12 mouse cellular contexts compared by ENCODE assay signal in the genomic region with DNA sequence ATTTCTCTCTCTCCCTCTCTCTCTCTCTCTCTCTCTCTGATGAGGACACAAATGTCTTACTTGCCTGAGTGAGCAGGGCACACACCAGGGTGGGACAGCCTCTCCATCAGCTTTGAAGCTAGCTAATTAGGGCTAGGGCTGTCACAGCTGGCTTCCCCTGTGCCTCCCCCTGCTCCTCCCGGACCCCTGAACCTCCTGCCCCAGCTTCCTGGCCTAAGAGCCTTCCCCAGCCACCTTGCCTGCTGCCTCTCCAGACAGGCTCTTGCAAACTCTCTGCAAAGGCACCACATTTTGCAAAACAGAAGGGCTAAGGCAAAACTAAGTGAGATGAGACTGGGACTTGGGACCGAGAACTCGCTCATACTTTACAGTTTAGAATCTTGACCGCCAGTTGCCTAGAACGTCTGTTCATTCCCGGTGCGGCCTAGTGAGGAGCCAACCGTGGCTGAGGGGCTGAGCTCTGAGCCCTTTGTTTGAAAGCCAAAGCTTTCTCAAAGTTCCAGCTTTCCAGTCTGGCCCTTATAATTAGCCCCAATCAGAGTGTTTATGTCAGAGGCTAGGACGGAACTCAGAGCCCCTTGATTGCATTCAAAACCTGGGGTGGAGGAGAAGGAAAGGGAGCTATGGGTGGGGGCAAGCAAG. TPM values are rescaled to one million over a fixed set of nuclear protein-coding genes. Genes with fewer than 3 reads are reported as not detected.
DNase-seq lines count a peak whose midpoint lies in the region; ATAC-seq and TF ChIP-seq lines count a peak whose summit lies in the region.
"Had no signal": no experiment of that assay in that cellular context is flagged by ENCODE, and none has a peak within 500 bp of the region (broad histone marks: within the 10 kb centered on the region; RNA-seq: fewer than 3 reads in every experiment).

No protein-coding gene starts in this region.

- no peaks in the 10 kb centered on the region for H3K9me3 ChIP-seq in kidney, postnatal 0 days (replicated peaks; ENCODE audit: low read length)
- no peaks in the 10 kb centered on the region for H3K9me3 ChIP-seq in embryonic facial prominence, embryonic 11.5 days (replicated peaks; ENCODE audit: control insufficient read depth, low read length)
- no peaks in the 10 kb centered on the region for H3K9me3 ChIP-seq in forebrain, embryonic 11.5 days (ENCODE audit: control insufficient read depth, low read length)
- H3K9me3 ChIP-seq in limb, embryonic 15.5 days = no peaks in the 10 kb centered on the region

- H3K4me2 ChIP-seq in kidney, postnatal 0 days (ENCODE audit: low read length) = no peak overlapping the region
- peak overlapping the region; percentile 1; the same call in 1 of the 2 replicates for H3K4me2 ChIP-seq in embryonic facial prominence, embryonic 11.5 days (ENCODE audit: low read depth, low read length)
- peak overlapping the region; percentile 21; the same call in 1 of the 2 replicates for H3K4me2 ChIP-seq in forebrain, embryonic 11.5 days (ENCODE audit: low read depth, low read length, severe bottlenecking)
- H3K4me2 ChIP-seq in limb, embryonic 15.5 days = no peak overlapping the region

- no peak for DNase-seq in kidney, postnatal 0 days (ENCODE audit: low spot score)
- no peak for DNase-seq in kidney, adult 8-10 months
- DNase-seq in embryonic facial prominence, embryonic 11.5 days (ENCODE audit: low spot score) = peak; percentile 69
- peak; percentile 71 for DNase-seq in forebrain, embryonic 11.5 days (ENCODE audit: low spot score)
- no peak for DNase-seq in adrenal gland, postnatal 25 days
- no peak for DNase-seq in thymus, postnatal 0 days (ENCODE audit: low spot score)
- DNase-seq in right cerebral cortex, adult 18-20 months = no peak
- DNase-seq: gastrocnemius, postnatal 25 days had no signal

- peak overlapping the region; percentile 57; the same call in 1 of the 2 replicates for H3K27ac ChIP-seq in kidney, postnatal 0 days
- peak overlapping the region; percentile 68 for H3K27ac ChIP-seq in embryonic facial prominence, embryonic 11.5 days (replicated peaks; ENCODE audit: low read depth, low read length)
- peak overlapping the region; percentile 83 for H3K27ac ChIP-seq in forebrain, embryonic 11.5 days (ENCODE audit: low read depth, low read length)
- peak overlapping the region; percentile 99 for H3K27ac ChIP-seq in limb, embryonic 15.5 days

- no peaks in the 10 kb centered on the region for H3K27me3 ChIP-seq in kidney, postnatal 0 days (ENCODE audit: insufficient read depth, low read length)
- H3K27me3 ChIP-seq in embryonic facial prominence, embryonic 11.5 days (ENCODE audit: control insufficient read depth, insufficient read depth, low read length) = no peaks in the 10 kb centered on the region
- H3K27me3 ChIP-seq in forebrain, embryonic 11.5 days (ENCODE audit: control insufficient read depth, insufficient read depth, low read length) = no peaks in the 10 kb centered on the region
- no peaks in the 10 kb centered on the region for H3K27me3 ChIP-seq in limb, embryonic 15.5 days

- no peaks in the 10 kb centered on the region for H3K36me3 ChIP-seq in kidney, postnatal 0 days (ENCODE audit: insufficient read depth, low read length)
- H3K36me3 ChIP-seq in embryonic facial prominence, embryonic 11.5 days (replicated peaks; ENCODE audit: control insufficient read depth, insufficient read depth, low read depth, low read length) = no peaks in the 10 kb centered on the region
- H3K36me3 ChIP-seq in forebrain, embryonic 11.5 days (ENCODE audit: control insufficient read depth, insufficient read depth, low read length) = no peaks in the 10 kb centered on the region
- H3K36me3 ChIP-seq in limb, embryonic 15.5 days = no peaks in the 10 kb centered on the region

- peaks cover 16% of the 10 kb centered on the region for H3K4me1 ChIP-seq in kidney, postnatal 0 days (replicated peaks; ENCODE audit: insufficient read depth, low read length)
- H3K4me1 ChIP-seq in embryonic facial prominence, embryonic 11.5 days (ENCODE audit: control insufficient read depth, insufficient read depth, low read length) = peaks cover 11% of the 10 kb centered on the region
- peaks cover 28% of the 10 kb centered on the region for H3K4me1 ChIP-seq in forebrain, embryonic 11.5 days (replicated peaks; ENCODE audit: control insufficient read depth, insufficient read depth, low read length)
- H3K4me1 ChIP-seq in limb, embryonic 15.5 days = peaks cover 42% of the 10 kb centered on the region

- 10% methylated on average over 9 of the region's 9 CpGs for WGBS in kidney, postnatal 0 days
- WGBS in embryonic facial prominence, embryonic 11.5 days = 7% methylated on average over 9 of the region's 9 CpGs
- WGBS in forebrain, embryonic 11.5 days = 6% methylated on average over 9 of the region's 9 CpGs
- WGBS in limb, embryonic 15.5 days = 16% methylated on average over 9 of the region's 9 CpGs

- no peak overlapping the region for H3K9ac ChIP-seq in kidney, postnatal 0 days (ENCODE audit: low read depth, low read length)
- peak overlapping the region; percentile 37 for H3K9ac ChIP-seq in embryonic facial prominence, embryonic 11.5 days (replicated peaks; ENCODE audit: low read length)
- peak overlapping the region; percentile 32; the same call in 1 of the 2 replicates for H3K9ac ChIP-seq in forebrain, embryonic 11.5 days (ENCODE audit: low read length)
- no peak overlapping the region for H3K9ac ChIP-seq in limb, embryonic 15.5 days

- no peak for TF ChIP-seq CTCF in kidney, postnatal 0 days (IDR thresholded peaks at IDR 0.05; ENCODE audit: low read depth)

- H3K4me3 ChIP-seq in kidney, postnatal 0 days (replicated peaks; ENCODE audit: low read depth, low read length) = no peak overlapping the region
- H3K4me3 ChIP-seq in embryonic facial prominence, embryonic 11.5 days (ENCODE audit: low read depth, low read length) = 0 out of 2 replicates have a peak overlapping the region, but pooled peaks have one; percentile 9
- no peak overlapping the region for H3K4me3 ChIP-seq in forebrain, embryonic 11.5 days (ENCODE audit: low read depth, low read length)
- no peak overlapping the region for H3K4me3 ChIP-seq in limb, embryonic 15.5 days

- peak; percentile 59; the same call in 1 of the 2 replicates for ATAC-seq in kidney, postnatal 0 days (replicated peaks; ENCODE audit: low FRiP score, low read depth)
- peak; percentile 6; the same call in 1 of the 2 replicates for ATAC-seq in embryonic facial prominence, embryonic 11.5 days (replicated peaks; ENCODE audit: insufficient number of reproducible peaks, low FRiP score, low TSS enrichment, low read depth)
- ATAC-seq in forebrain, embryonic 11.5 days (replicated peaks; ENCODE audit: low FRiP score) = no peak
- ATAC-seq in limb, embryonic 15.5 days (ENCODE audit: insufficient number of reproducible peaks, low FRiP score, low TSS enrichment, low read depth) = no peak

RNA-seq across cellular contexts. Expression of a gene that starts 6.6 kb away (rescaled TPM):
- 21.8 and 25.9 TPM in 2 replicates for polyA plus RNA-seq in kidney, postnatal 0 days (2015; fragmentation: Nextera tagmentation; extraction: Ambion mirVana)
- polyA plus RNA-seq in embryonic facial prominence, embryonic 11.5 days (2014; fragmentation: Nextera tagmentation; extraction: Ambion mirVana) = 53.3 and 57.0 TPM in 2 replicates
- 45.2 and 46.3 TPM in 2 replicates for polyA plus RNA-seq in forebrain, embryonic 11.5 days (2014; fragmentation: Nextera tagmentation; extraction: Ambion mirVana)
- polyA plus RNA-seq in limb, embryonic 15.5 days (2015; fragmentation: Nextera tagmentation; extraction: Ambion mirVana) = 41.0 and 48.5 TPM in 2 replicates
- total RNA-seq in adrenal gland, postnatal 25 days (2021) = 3.8 and 4.9 TPM in 2 replicates
- 3.9 and 4.3 TPM in 2 replicates for polyA plus RNA-seq in thymus, postnatal 0 days (2015; fragmentation: Nextera tagmentation; extraction: Ambion mirVana)

RNA-seq across cellular contexts. Expression of a gene that starts 31.5 kb away (rescaled TPM):
- 8.6 and 8.9 TPM in 2 replicates for polyA plus RNA-seq in kidney, postnatal 0 days (2015; fragmentation: Nextera tagmentation; extraction: Ambion mirVana)
- polyA plus RNA-seq in embryonic facial prominence, embryonic 11.5 days (2014; fragmentation: Nextera tagmentation; extraction: Ambion mirVana) = 10.5 and 10.6 TPM in 2 replicates
- polyA plus RNA-seq in forebrain, embryonic 11.5 days (2014; fragmentation: Nextera tagmentation; extraction: Ambion mirVana) = 12.7 and 13.8 TPM in 2 replicates
- polyA plus RNA-seq in limb, embryonic 15.5 days (2015; fragmentation: Nextera tagmentation; extraction: Ambion mirVana) = 10.7 and 11.3 TPM in 2 replicates
- not detected in 2 replicates for total RNA-seq in adrenal gland, postnatal 25 days (2021)
- 0.52 and 1.2 TPM in 2 replicates for polyA plus RNA-seq in thymus, postnatal 0 days (2015; fragmentation: Nextera tagmentation; extraction: Ambion mirVana)
- total RNA-seq: neutrophil, adult 5-6 weeks had no signal

RNA-seq across cellular contexts. Expression of a gene that starts 52.7 kb away (rescaled TPM):
- polyA plus RNA-seq in kidney, postnatal 0 days (2015; fragmentation: Nextera tagmentation; extraction: Ambion mirVana) = 0.32 and 0.36 TPM in 2 replicates
- polyA plus RNA-seq in embryonic facial prominence, embryonic 11.5 days (2014; fragmentation: Nextera tagmentation; extraction: Ambion mirVana) = 1.0 and 1.3 TPM in 2 replicates
- polyA plus RNA-seq in forebrain, embryonic 11.5 days (2014; fragmentation: Nextera tagmentation; extraction: Ambion mirVana) = 0.15 and 0.24 TPM in 2 replicates
- 0.81 and 0.90 TPM in 2 replicates for polyA plus RNA-seq in limb, embryonic 15.5 days (2015; fragmentation: Nextera tagmentation; extraction: Ambion mirVana)
- 0.06 TPM in 1 of 2 replicates, not detected in the other for total RNA-seq in adrenal gland, postnatal 25 days (2021)
- 0.05 TPM in 1 of 2 replicates, not detected in the other for polyA plus RNA-seq in thymus, postnatal 0 days (2015; fragmentation: Nextera tagmentation; extraction: Ambion mirVana)
- total RNA-seq: gastrocnemius, postnatal 25 days; layer of hippocampus, postnatal 25 days; neutrophil, adult 5-6 weeks had no signal
- polyA plus RNA-seq: cortical plate, adult 2 months had no signal

RNA-seq across cellular contexts. Expression of a gene that starts 54.6 kb away (rescaled TPM):
- polyA plus RNA-seq in kidney, postnatal 0 days (2015; fragmentation: Nextera tagmentation; extraction: Ambion mirVana) = 25.1 and 29.6 TPM in 2 replicates
- 43.2 and 43.4 TPM in 2 replicates for polyA plus RNA-seq in embryonic facial prominence, embryonic 11.5 days (2014; fragmentation: Nextera tagmentation; extraction: Ambion mirVana)
- 52.4 and 54.5 TPM in 2 replicates for polyA plus RNA-seq in forebrain, embryonic 11.5 days (2014; fragmentation: Nextera tagmentation; extraction: Ambion mirVana)
- polyA plus RNA-seq in limb, embryonic 15.5 days (2015; fragmentation: Nextera tagmentation; extraction: Ambion mirVana) = 46.2 and 56.5 TPM in 2 replicates
- total RNA-seq in adrenal gland, postnatal 25 days (2021) = 32.2 and 33.4 TPM in 2 replicates
- 32.4 and 41.0 TPM in 2 replicates for polyA plus RNA-seq in thymus, postnatal 0 days (2015; fragmentation: Nextera tagmentation; extraction: Ambion mirVana)

Comparison
In these comparisons a context has a peak if more than half of its experiments do, and no peak if none do; other contexts are left out.
1. ATAC-seq: peak in kidney, postnatal 0 days (single experiment) and embryonic facial prominence, embryonic 11.5 days (single experiment); none in forebrain, embryonic 11.5 days (single experiment) and limb, embryonic 15.5 days (single experiment).
2. DNase-seq: peak in embryonic facial prominence, embryonic 11.5 days (single experiment) and forebrain, embryonic 11.5 days (single experiment); none in kidney, postnatal 0 days (single experiment), kidney, adult 8-10 months (0 of 2), adrenal gland, postnatal 25 days (single experiment), thymus, postnatal 0 days (single experiment) and right cerebral cortex, adult 18-20 months (single experiment).
3. H3K4me2 ChIP-seq: peak in embryonic facial prominence, embryonic 11.5 days (single experiment) and forebrain, embryonic 11.5 days (single experiment); none in kidney, postnatal 0 days (single experiment) and limb, embryonic 15.5 days (single experiment).
4. H3K9ac ChIP-seq: peak in embryonic facial prominence, embryonic 11.5 days (single experiment) and forebrain, embryonic 11.5 days (single experiment); none in kidney, postnatal 0 days (single experiment) and limb, embryonic 15.5 days (single experiment).
5. Peak in every context shown above with its lines, with median percentiles within 50 percentile points of each other: H3K27ac ChIP-seq.